Mouse (Mus musculus) retina, embryonic 14.5 days (tissue): ENCODE results near the gene Cubn.

Source experiments
- DNase-seq: peaks from one replicate; pipeline ENCODE4 v3.0.0-alpha.2; 2015; ENCODE audit warnings: low spot score

Cubn gene

GRCm38 (mm10) chr2:13480744-13481143, 10.9 kb downstream of the Cubn start:
- no peak for DNase-seq

DNA sequence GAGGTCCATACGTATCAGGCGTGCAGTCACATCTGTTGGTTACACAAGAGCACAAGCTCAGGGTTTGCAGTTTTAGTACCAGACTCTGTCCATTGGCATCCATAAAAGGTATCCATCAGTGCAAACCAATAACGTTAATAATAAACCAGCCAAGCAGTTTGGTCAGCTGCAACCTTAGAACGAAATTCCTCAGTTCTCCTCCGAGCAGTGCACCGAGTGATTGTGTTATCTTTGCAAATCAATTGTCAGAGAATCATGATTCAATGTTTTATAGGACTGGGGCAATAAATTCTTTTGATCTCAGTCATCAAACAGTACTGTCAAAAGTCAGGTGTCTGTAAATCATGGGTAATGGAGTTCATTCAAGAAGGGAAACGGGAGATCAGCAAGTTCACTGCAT, 12.4 kb downstream of the Cubn start:
- no peak for DNase-seq

- DNase-seq: no peak
Measured at GRCm38 (mm10) chr2:13470108-13470507, 21.5 kb downstream of the Cubn start.

GRCm38 (mm10) chr2:13469641-13470040, 22.0 kb downstream of the Cubn start:
- DNase-seq: no peak

- DNase-seq: no peak
Measured at GRCm38 (mm10) chr2:13466685-13467084, 24.9 kb downstream of the Cubn start.

GRCm38 (mm10) chr2:13458088-13458487, 33.5 kb downstream of the Cubn start:
- no peak for DNase-seq

DNA sequence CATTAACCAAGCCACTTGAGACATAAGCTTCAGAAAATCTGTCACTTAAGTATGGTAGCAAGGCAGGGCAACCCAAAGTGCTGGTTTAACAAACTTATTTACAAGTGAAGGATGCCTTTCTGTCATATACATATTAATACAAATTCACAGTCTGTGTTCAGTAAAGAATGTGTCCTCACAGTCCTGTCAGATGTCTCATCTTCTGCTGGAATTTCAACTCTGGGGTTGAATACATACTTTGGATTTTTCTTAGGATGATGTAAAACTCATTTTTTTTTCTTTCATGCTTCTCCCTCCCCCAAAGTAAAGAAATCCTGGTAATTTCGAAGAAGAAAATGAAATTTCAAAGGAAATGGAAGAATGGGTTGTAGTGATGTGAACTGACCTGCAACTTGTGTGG, 34.8 kb downstream of the Cubn start:
- no peak for DNase-seq

GRCm38 (mm10) chr2:13451495-13452491, 39.8 kb downstream of the Cubn start:
- DNase-seq: no peak

GRCm38 (mm10) chr2:13450895-13451294, 40.7 kb downstream of the Cubn start:
- no peak for DNase-seq

- peak; percentile 25 for DNase-seq
Measured at GRCm38 (mm10) chr2:13450470-13450869, 41.1 kb downstream of the Cubn start.

GRCm38 (mm10) chr2:13445156-13445555, 46.5 kb downstream of the Cubn start:
- DNase-seq: no peak

GRCm38 (mm10) chr2:13438983-13439382, 52.6 kb downstream of the Cubn start:
- DNase-seq: no peak

GRCm38 (mm10) chr2:13438275-13438845, 53.3 kb downstream of the Cubn start:
- DNase-seq: no peak

DNA sequence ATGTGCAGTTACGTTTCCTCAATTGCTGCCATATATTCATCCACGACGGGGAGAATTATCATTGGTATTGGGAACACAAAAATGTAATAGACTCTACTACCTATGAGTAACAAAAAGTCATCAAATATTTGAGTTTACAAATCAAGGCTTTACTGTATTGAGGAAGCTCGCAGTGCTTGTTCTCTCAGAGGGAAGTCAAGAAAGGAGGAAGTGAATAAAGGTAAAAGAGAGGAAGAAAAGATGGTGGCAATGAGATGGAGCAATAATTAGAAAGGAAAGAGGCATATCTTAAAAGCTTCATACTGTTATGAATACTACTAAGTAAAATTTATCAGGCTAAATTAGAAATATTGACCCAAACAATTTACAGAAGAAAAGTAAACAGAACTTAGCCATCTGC, 59.6 kb downstream of the Cubn start:
- no peak for DNase-seq

DNA sequence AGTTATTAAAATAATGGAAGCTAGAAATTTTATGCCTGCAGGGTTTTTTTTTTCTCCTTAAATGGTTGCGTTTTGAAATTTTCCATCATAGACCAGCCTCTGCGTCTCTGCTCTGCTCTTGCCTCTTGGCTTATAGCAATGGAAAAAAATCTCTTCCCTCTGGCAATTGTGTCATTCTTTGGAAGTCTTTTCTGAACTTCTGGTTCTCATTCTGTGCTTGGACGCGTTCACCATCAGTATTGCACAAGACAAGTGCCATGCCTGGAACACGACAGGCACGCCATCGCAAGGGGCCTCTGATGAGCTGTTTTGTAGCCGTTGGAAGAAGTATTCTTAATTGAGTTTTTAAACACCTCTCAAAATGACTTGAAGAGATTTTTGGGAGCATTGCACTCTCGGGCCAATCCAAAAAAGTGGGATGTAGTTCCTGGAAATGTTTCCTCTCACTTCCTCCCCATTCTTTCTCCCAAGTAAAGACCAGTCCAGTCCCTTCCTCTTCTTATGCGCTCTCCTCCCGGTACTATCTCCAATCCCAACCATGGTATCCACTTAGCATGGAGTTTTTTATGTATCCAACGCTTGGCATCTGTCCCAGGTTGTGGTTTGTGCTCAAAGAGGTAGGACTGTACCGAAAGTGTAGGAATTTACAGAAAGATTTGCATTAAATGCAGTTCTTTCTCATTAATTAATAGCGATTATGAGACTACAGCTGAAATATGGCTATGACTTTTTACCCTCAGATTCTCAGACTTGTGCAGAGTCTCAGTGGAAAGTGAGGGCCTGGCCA, 69.4 kb downstream of the Cubn start:
- DNase-seq: no peak

DNA sequence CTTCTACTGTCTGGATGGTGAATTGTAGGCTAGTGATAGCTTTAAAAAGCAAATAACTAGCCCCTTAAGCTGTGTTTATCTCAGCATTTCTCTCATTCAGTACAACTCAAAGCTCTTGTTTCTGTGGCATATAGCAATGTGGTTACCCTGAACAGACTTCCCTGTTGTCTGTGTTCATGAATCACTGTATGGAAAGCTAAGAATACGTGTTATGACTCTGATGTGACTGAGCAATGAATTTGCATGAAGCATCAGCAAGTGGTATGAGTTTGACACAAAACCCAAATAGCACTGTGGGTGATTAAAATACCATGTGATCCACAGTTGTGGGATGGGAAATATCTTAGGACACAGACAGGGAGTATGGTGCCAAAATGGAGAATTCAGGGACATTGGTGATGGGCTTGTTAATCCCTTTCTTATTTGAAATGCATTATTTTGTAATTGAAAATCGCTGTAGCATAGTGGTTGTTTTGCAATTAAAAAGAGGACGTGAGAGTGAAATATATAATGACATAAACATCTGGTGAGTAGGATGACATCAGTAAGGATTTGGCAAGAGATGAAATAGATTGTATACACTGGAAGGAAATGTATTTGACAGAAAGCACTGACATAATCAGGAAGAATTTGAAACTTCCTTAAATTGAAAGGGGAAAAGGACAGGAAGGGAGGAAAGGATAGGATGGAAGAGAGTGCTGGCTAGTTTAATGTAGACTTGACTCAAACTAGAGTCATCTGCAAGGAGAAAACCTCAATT, 74.7 kb downstream of the Cubn start:
- DNase-seq: no peak

DNA sequence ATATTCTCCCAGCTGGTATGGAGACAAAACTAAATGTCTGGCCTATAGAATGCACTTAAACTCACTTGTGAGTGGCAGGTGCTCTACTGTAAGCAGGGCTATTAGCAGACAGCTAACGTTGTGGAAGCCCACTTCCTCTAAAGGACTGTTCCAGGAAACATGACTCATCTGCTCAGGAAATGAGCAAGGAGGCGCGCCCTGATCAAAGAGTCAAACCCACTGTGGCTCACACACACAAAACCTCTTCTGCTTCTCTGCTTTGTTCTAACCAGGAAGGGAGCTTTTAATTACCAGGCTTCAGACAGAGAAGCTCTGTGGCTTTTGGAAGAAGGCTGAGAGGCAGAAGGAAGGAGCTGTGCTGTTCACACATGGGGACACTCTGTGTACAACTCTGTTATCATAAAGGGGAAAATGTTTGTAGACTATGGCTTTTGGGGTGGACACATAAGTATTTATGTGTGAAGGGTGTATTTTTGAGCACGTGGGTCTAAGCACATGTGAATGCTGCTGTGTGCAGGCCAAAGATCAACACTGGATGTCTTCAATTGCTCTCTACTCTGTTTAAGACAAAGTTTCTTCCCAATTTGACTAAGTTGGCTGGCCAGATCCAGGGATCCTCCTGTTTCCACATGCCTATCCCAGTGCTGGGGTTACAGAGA, 78.0 kb downstream of the Cubn start:
- DNase-seq: no peak

- DNase-seq: no peak
Measured at GRCm38 (mm10) chr2:13410660-13411059, 81.0 kb downstream of the Cubn start.

GRCm38 (mm10) chr2:13409767-13410519, 81.7 kb downstream of the Cubn start:
- DNase-seq: no peak

DNA sequence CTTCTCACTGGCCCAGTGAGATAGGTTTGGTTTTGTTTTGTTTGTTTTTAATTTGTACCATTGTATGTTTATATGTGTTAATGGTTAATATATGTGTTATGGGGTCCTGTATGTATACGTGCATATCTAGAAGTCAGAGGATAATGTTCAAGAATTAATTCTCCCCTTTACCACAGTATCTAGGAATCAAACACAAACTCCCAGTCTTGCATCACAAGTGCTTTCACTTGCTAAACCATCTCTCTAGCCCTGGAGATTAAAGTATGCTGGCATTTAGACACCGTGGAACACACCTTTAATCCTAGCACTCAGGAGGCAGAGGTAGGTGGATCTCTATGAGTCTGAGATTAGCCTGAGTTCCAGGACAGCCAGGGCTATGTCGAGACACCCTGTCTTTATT, 83.3 kb downstream of the Cubn start:
- DNase-seq: no peak

- DNase-seq: no peak
Measured at GRCm38 (mm10) chr2:13407698-13408097, 83.9 kb downstream of the Cubn start.
